Mouse (Mus musculus) heart, embryonic 14.5 days (tissue): Measurements from ENCODE around the gene Tmem136. TPM values are rescaled to one million over a fixed set of nuclear protein-coding genes. Genes with fewer than 3 reads are reported as not detected.

Experiments used
- ATAC-seq: fragments of 200-750 bp; cut with Nextera tagmentation; 2 replicates; pipeline ENCODE4 v1.8.0; 2017; ENCODE audit warnings: low read depth, moderate TSS enrichment; ENCODE audit not compliant: insufficient number of reproducible peaks, insufficient read depth, low FRiP score
- H3K27ac ChIP-seq, 2 experiments: fragments of 200-500 bp in 1 of 2; fragments of 300-500 bp in 1 of 2; sonication (generic) in 1 of 2; replicated peaks in 1 of 2; 2 replicates each; pipeline ENCODE4 v1.5.1; 2012 to 2014; ENCODE audit warnings: low read depth in 2 of 2, low read length in 2 of 2, control low read depth in 1 of 2, mild to moderate bottlenecking in 1 of 2, mixed read lengths in 1 of 2; ENCODE audit not compliant: control insufficient read depth in 1 of 2, insufficient read depth in 1 of 2
- H3K27me3 ChIP-seq: fragments of 300-500 bp; sonication (generic); 2 replicates; pipeline ENCODE4 v1.6.1; 2014; ENCODE audit warnings: mild to moderate bottlenecking, low read length, control low read depth; ENCODE audit not compliant: control insufficient read depth, insufficient read depth
- H3K36me3 ChIP-seq: fragments of 300-500 bp; sonication (generic); 2 replicates; pipeline ENCODE4 v1.6.1; 2014; ENCODE audit warnings: mild to moderate bottlenecking, control low read depth, low read length, mixed read lengths; ENCODE audit not compliant: control insufficient read depth, insufficient read depth
- H3K4me1 ChIP-seq, 2 experiments: fragments of 200-500 bp in 1 of 2; fragments of 300-500 bp in 1 of 2; sonication (generic) in 1 of 2; 2 replicates each; pipeline ENCODE4 v1.6.1; 2012 to 2014; ENCODE audit warnings: low read length in 2 of 2, control low read depth in 1 of 2, mixed read lengths in 1 of 2; ENCODE audit not compliant: control insufficient read depth in 2 of 2, insufficient read depth in 2 of 2
- H3K4me2 ChIP-seq: fragments of 300-500 bp; sonication (generic); 2 replicates; pipeline ENCODE4 v1.6.1; 2014; ENCODE audit warnings: mild to moderate bottlenecking, low read length
- H3K4me3 ChIP-seq, 2 experiments: fragments of 200-500 bp in 1 of 2; fragments of 300-500 bp in 1 of 2; sonication (generic) in 1 of 2; 2 replicates each; pipeline ENCODE4 v1.5.1; 2012 to 2014; ENCODE audit warnings: low read length in 2 of 2, mild to moderate bottlenecking in 2 of 2, control low read depth in 1 of 2, low read depth in 1 of 2, moderate library complexity in 1 of 2; ENCODE audit not compliant: control insufficient read depth in 1 of 2, insufficient read depth in 1 of 2
- H3K9ac ChIP-seq: fragments of 300-500 bp; sonication (generic); 2 replicates; pipeline ENCODE4 v1.6.1; 2014; ENCODE audit warnings: mild to moderate bottlenecking, low read length
- H3K9me3 ChIP-seq: fragments of 300-500 bp; sonication (generic); 2 replicates; pipeline ENCODE4 v1.6.1; 2016; ENCODE audit warnings: low read length, control low read depth; ENCODE audit not compliant: control insufficient read depth
- WGBS: fragments of 180-500 bp; shearing (Covaris S2); extraction: QIAGEN DNeasy Blood & Tissue Kit; methylation state at CpG from one replicate; pipeline ENCODE4 v1.1.7; 2014; 5-methylcytosine and 5-hydroxymethylcytosine counted together
- polyA plus RNA-seq: library from polyadenylated mRNA; unstranded; fragments of >200 nt; fragmentation: Nextera tagmentation; extraction: Ambion mirVana; gene quantifications from 2 replicates; pipeline ENCODE4 v1.2.1, GENCODE M21; 2014

The Tmem136 gene
- polyA plus RNA-seq, 1 experiment from 2014 or later = 15.1 TPM

- Histone ChIP-seq H3K36me3 (peaks cover 32% of the 10 kb centered on the region), H3K27me3 (no peaks in the 10 kb centered on the region), H3K9ac (no peak overlapping the region), H3K4me2 (no peak overlapping the region), H3K27ac (no peak overlapping the region), H3K4me1 (peaks cover 0 to 11% of the 10 kb centered on the region in 2 experiments; a peak in 2 of 4 replicates), H3K9me3 (no peaks in the 10 kb centered on the region), H3K4me3 (no peak overlapping the region)
- 83% methylated on average over 3 of the region's 3 CpGs for WGBS
- no peak for ATAC-seq
These were observed 7.6 kb downstream of the Tmem136 start for GRCm38 (mm10) chr9:43108721-43109120.

- ATAC-seq = no peak
- Histone ChIP-seq H3K36me3 (peaks cover 32% of the 10 kb centered on the region), H3K27me3 (no peaks in the 10 kb centered on the region), H3K4me2 (no peak overlapping the region), H3K9ac (no peak overlapping the region), H3K4me3 (no peak overlapping the region), H3K27ac (no peak overlapping the region), H3K9me3 (no peaks in the 10 kb centered on the region), H3K4me1 (peaks cover under 1 to 17% of the 10 kb centered on the region in 2 experiments; a peak in 3 of 4 replicates)
- WGBS = 63% methylated on average over 1 of the region's 1 CpGs
These were observed 8.3 kb downstream of the Tmem136 start for GRCm38 (mm10) chr9:43108081-43108480.

GRCm38 (mm10) chr9:43107555-43107954, 8.8 kb downstream of the Tmem136 start:
- H3K4me1 ChIP-seq = peaks cover 3 to 23% of the 10 kb centered on the region in 2 experiments; a peak in 3 of 4 replicates
- no peaks in the 10 kb centered on the region for H3K9me3 ChIP-seq
- H3K36me3 ChIP-seq = peaks cover 31% of the 10 kb centered on the region
- no peak overlapping the region for H3K4me3 ChIP-seq
- no peak for ATAC-seq
- H3K27me3 ChIP-seq = no peaks in the 10 kb centered on the region
- H3K4me2 ChIP-seq = peak overlapping the region; percentile 83; the same call in 1 of the 2 replicates
- WGBS = 45% methylated on average over 5 of the region's 5 CpGs
- H3K27ac ChIP-seq = peak overlapping the region; percentile 39 to 97; a peak in 1 of 4 replicates
- H3K9ac ChIP-seq = no peak overlapping the region

- Histone ChIP-seq H3K27ac (peak within 1 kb of the TSS; percentile 87 to 97), H3K9me3 (no peaks in the 10 kb centered on the region), H3K27me3 (no peaks in the 10 kb centered on the region), H3K4me2 (peak within 1 kb of the TSS; percentile 83), H3K4me1 (peaks cover 3 to 27% of the 10 kb centered on the region in 2 experiments), H3K4me3 (peak within 1 kb of the TSS; percentile 84 to 89), H3K9ac (peak within 1 kb of the TSS; percentile 93), H3K36me3 (peaks cover 28% of the 10 kb centered on the region)
- no peak for ATAC-seq
- 17% methylated on average over 10 of the region's 10 CpGs for WGBS
These were observed 9.2 kb downstream of the Tmem136 start, which contains the start of gene Arhgef12 for GRCm38 (mm10) chr9:43107187-43107517. Gene Arhgef12, minus strand, starts transcription at chr9:43107239.

- H3K27me3 ChIP-seq = no peaks in the 10 kb centered on the region
- peak overlapping the region; percentile 93 for H3K9ac ChIP-seq
- peaks cover 22% of the 10 kb centered on the region for H3K36me3 ChIP-seq
- 14% methylated on average over 22 of the region's 22 CpGs for WGBS
- peak overlapping the region; percentile 83 for H3K4me2 ChIP-seq
- H3K9me3 ChIP-seq = no peaks in the 10 kb centered on the region
- peak overlapping the region; percentile 87 to 97 for H3K27ac ChIP-seq
- peak; percentile 7; the same call in 1 of the 2 replicates for ATAC-seq
- peak overlapping the region; percentile 84 to 89 for H3K4me3 ChIP-seq
- H3K4me1 ChIP-seq = peaks cover 5 to 30% of the 10 kb centered on the region in 2 experiments
These were observed 9.8 kb downstream of the Tmem136 start for GRCm38 (mm10) chr9:43106426-43107186.

DNA sequence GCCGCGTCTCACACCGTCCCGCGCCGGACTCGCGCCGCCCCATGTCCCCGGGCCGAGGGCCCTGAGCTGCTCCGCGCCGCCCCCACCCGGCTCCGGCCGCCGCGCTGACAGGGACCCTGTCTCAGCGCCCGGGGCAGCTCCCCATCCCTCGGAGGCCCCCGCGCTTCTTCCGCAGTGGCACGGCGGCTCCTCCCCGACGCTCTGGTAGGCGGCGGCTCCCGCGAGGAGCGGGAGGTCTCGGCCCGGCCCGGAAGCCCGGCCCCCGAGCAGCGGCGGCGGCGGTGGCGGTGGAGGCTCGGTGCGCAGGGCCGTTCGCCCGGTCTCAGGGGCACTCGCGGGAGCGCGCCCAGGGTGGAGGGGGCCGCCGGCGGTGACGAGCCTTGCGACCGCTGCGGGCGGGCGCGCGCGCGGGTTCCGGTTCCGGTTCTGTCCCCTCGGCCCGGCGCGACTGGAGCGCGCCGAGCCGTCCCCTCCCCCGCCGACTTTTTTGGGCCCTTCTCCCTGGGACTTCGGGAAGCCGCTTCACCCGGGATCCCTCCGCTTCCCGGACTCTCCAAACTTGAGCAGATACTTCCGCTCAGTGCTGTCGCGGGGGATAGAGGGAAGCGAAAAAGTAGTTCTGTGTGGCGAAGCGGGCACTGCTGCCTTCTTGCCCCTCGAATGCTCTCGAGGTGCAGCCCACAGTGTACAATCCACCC, 10.6 kb downstream of the Tmem136 start:
- ATAC-seq = peak; percentile 81
- no peaks in the 10 kb centered on the region for H3K9me3 ChIP-seq
- peaks cover 5 to 30% of the 10 kb centered on the region in 2 experiments for H3K4me1 ChIP-seq
- H3K27ac ChIP-seq = peak overlapping the region; percentile 87 to 97
- peak overlapping the region; percentile 93 for H3K9ac ChIP-seq
- no peaks in the 10 kb centered on the region for H3K27me3 ChIP-seq
- peak overlapping the region; percentile 84 to 89 for H3K4me3 ChIP-seq
- H3K4me2 ChIP-seq = peak overlapping the region; percentile 83
- peaks cover 15% of the 10 kb centered on the region for H3K36me3 ChIP-seq
- WGBS = under 1% methylated on average over 76 of the region's 91 CpGs

DNA sequence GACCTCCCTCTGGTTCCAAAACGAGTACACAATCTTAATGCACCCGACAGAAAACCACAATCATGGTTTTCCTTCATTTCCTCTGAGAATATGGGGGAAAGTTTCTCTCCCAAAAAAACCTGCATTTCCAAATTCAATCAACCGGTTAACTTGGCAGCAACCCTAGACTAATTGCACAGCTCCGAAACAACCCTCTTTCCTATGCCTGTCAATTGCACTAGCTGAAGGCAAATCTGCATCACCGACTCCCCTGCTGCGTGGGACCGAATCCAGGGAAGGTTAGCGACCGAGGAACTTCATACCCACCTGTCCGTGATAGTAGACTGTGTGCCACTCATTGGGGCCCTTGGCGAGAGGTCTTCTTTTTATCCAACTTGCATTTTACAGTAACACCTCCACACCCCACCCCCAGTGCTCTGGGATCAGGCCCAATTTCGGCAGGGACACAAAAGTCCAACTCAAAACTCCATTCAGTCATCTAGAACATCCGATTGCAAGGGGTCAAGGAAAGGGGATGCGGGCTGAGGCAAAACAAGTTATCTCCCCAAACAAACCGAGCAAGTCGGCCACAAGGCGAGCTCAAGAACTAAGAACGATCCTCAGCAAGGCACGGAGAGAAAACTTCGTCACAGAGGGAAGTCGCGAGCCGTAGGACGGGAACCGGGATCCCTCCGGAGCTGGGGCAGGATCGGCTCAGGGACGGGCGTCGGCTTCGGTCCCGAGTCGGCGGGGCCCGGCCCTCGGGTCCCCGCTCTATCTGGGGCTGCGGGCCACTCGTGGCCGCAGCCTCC, 11.3 kb downstream of the Tmem136 start:
- Histone ChIP-seq H3K4me3 (peak overlapping the region; percentile 84 to 89), H3K27ac (peak overlapping the region; percentile 87 to 97), H3K36me3 (0 out of 2 replicates have a peak, but pooled peaks cover 9% of the 10 kb centered on the region), H3K4me2 (peak overlapping the region; percentile 83), H3K9me3 (no peaks in the 10 kb centered on the region), H3K4me1 (peaks cover 5 to 31% of the 10 kb centered on the region in 2 experiments), H3K9ac (peak overlapping the region; percentile 93), H3K27me3 (no peaks in the 10 kb centered on the region)
- under 1% methylated on average over 40 of the region's 40 CpGs for WGBS
- no peak for ATAC-seq
